Mouse (Mus musculus) midbrain, postnatal 0 days (tissue): Measurements from ENCODE around the gene Atp6v1e2. TPM values are rescaled to one million over a fixed set of nuclear protein-coding genes. Genes with fewer than 3 reads are reported as not detected.

ENCODE experiments used
- ATAC-seq: fragments of 200-750 bp; cut with Nextera tagmentation; 2 replicates; pipeline ENCODE4 v1.8.0; 2017; ENCODE audit warnings: moderate number of reproducible peaks, mild to moderate bottlenecking, moderate TSS enrichment, moderate library complexity; ENCODE audit not compliant: low FRiP score
- DNase-seq: peaks from one replicate; pipeline ENCODE4 v3.0.0-alpha.2; 2015; ENCODE audit warnings: low spot score
- H3K27ac ChIP-seq: fragments of 300-500 bp; sonication (generic); 2 replicates; pipeline ENCODE4 v1.5.1; 2014; ENCODE audit warnings: low read depth, mild to moderate bottlenecking, low read length, mixed read lengths
- H3K27me3 ChIP-seq: fragments of 300-500 bp; sonication (generic); 2 replicates; pipeline ENCODE4 v1.6.1; 2014; ENCODE audit warnings: low read length, control low read depth, mixed read lengths; ENCODE audit not compliant: insufficient read depth
- H3K36me3 ChIP-seq: fragments of 300-500 bp; sonication (generic); 2 replicates; pipeline ENCODE4 v1.6.1; 2014; ENCODE audit warnings: low read length, control low read depth, mixed read lengths; ENCODE audit not compliant: insufficient read depth
- H3K4me1 ChIP-seq: fragments of 300-500 bp; sonication (generic); 2 replicates; pipeline ENCODE4 v1.6.1; 2014; ENCODE audit warnings: mild to moderate bottlenecking, control low read depth, antibody characterized with exemption, low read length, mixed read lengths; ENCODE audit not compliant: insufficient read depth
- H3K4me2 ChIP-seq: fragments of 300-500 bp; sonication (generic); 2 replicates; pipeline ENCODE4 v1.6.1; 2014; ENCODE audit warnings: low read depth, mild to moderate bottlenecking, low read length, mixed read lengths; ENCODE audit not compliant: poor library complexity, severe bottlenecking
- H3K4me3 ChIP-seq: fragments of 300-500 bp; sonication (generic); 2 replicates; pipeline ENCODE4 v1.5.1; 2014; ENCODE audit warnings: low read depth, mild to moderate bottlenecking, low read length, moderate library complexity
- H3K9ac ChIP-seq: fragments of 300-500 bp; sonication (generic); replicated peaks from 2 replicates; pipeline ENCODE4 v1.6.1; 2014; ENCODE audit warnings: mild to moderate bottlenecking, low read length, moderate library complexity, mixed read lengths; ENCODE audit not compliant: poor library complexity, severe bottlenecking
- H3K9me3 ChIP-seq: fragments of 300-500 bp; sonication (generic); 2 replicates; pipeline ENCODE4 v1.6.1; 2016; ENCODE audit warnings: low read length, control low read depth
- CTCF ChIP-seq: IDR thresholded peaks from 2 replicates; pipeline ENCODE4 v1.5.1; 2016; ENCODE audit warnings: antibody characterized with exemption, mild to moderate bottlenecking
- WGBS: fragments of 180-500 bp; shearing (Covaris S2); extraction: QIAGEN DNeasy Blood & Tissue Kit; methylation state at CpG from one replicate; pipeline ENCODE4 v1.1.7; 2014; 5-methylcytosine and 5-hydroxymethylcytosine counted together
- polyA plus RNA-seq: library from polyadenylated mRNA; unstranded; fragments of >200 nt; fragmentation: Nextera tagmentation; extraction: Ambion mirVana; gene quantifications from 2 replicates; pipeline ENCODE4 v1.2.1, GENCODE M21; 2015
- total RNA-seq: library from RNA; depleted of rRNA; stranded (reverse); fragments of >200 nt; gene quantifications from 2 replicates; pipeline ENCODE4 v1.2.3, GENCODE M21; 2014

Atp6v1e2 gene
- total and polyA plus RNA-seq, 2 experiments from 2014 or later, result not detected

- H3K9ac ChIP-seq, result no peak overlapping the region
- no peak overlapping the region for H3K4me3 ChIP-seq
- 100% methylated on average over 2 of the region's 2 CpGs for WGBS
- H3K9me3 ChIP-seq, result no peaks in the 10 kb centered on the region
- no peak for ATAC-seq
- no peaks in the 10 kb centered on the region; the same call in 1 of the 2 replicates for H3K4me1 ChIP-seq
- no peak overlapping the region for H3K4me2 ChIP-seq
- H3K27ac ChIP-seq, result no peak overlapping the region
- no peak for TF ChIP-seq CTCF
- no peak for DNase-seq
- no peaks in the 10 kb centered on the region for H3K27me3 ChIP-seq
- no peaks in the 10 kb centered on the region; the same call in 1 of the 2 replicates for H3K36me3 ChIP-seq
These were observed 25.4 kb upstream of the Atp6v1e2 start for GRCm38 (mm10) chr17:86973097-86973496.

- ATAC-seq (no peak), DNase-seq (no peak)
- Histone ChIP-seq H3K4me3 (no peak overlapping the region), H3K27me3 (no peaks in the 10 kb centered on the region), H3K36me3 (no peaks in the 10 kb centered on the region; the same call in 1 of the 2 replicates), H3K4me2 (no peak overlapping the region), H3K9ac (no peak overlapping the region), H3K27ac (no peak overlapping the region), H3K4me1 (no peaks in the 10 kb centered on the region; the same call in 1 of the 2 replicates), H3K9me3 (no peaks in the 10 kb centered on the region)
- 95% methylated on average over 7 of the region's 7 CpGs for WGBS
- no peak for TF ChIP-seq CTCF
These were observed 24.2 kb upstream of the Atp6v1e2 start for GRCm38 (mm10) chr17:86971860-86972259.

- no peak for DNase-seq
- no peak for ATAC-seq
- no peaks in the 10 kb centered on the region for H3K9me3 ChIP-seq
- no peaks in the 10 kb centered on the region for H3K27me3 ChIP-seq
- H3K4me3 ChIP-seq, result no peak overlapping the region
- H3K4me1 ChIP-seq, result no peaks in the 10 kb centered on the region; the same call in 1 of the 2 replicates
- H3K27ac ChIP-seq, result no peak overlapping the region
- no peaks in the 10 kb centered on the region; the same call in 1 of the 2 replicates for H3K36me3 ChIP-seq
- TF ChIP-seq CTCF, result no peak
- WGBS, result 70% methylated on average over 5 of the region's 5 CpGs
- H3K9ac ChIP-seq, result no peak overlapping the region
- no peak overlapping the region for H3K4me2 ChIP-seq
These were observed 23.3 kb upstream of the Atp6v1e2 start for GRCm38 (mm10) chr17:86971036-86971435.

- Histone ChIP-seq H3K4me1 (peaks cover under 1% of the 10 kb centered on the region; the same call in 1 of the 2 replicates), H3K27me3 (no peaks in the 10 kb centered on the region), H3K9me3 (no peaks in the 10 kb centered on the region), H3K9ac (no peak overlapping the region), H3K4me2 (no peak overlapping the region), H3K4me3 (no peak overlapping the region), H3K27ac (no peak overlapping the region), H3K36me3 (no peaks in the 10 kb centered on the region; the same call in 1 of the 2 replicates)
- TF ChIP-seq CTCF, result no peak
- no peak for ATAC-seq
- no peak for DNase-seq
- WGBS, result 91% methylated on average over 15 of the region's 15 CpGs
These were observed 22.5 kb upstream of the Atp6v1e2 start for GRCm38 (mm10) chr17:86970026-86970750.

- WGBS, result 48% methylated on average over 5 of the region's 5 CpGs
- Histone ChIP-seq H3K9ac (no peak overlapping the region), H3K4me2 (no peak overlapping the region), H3K27me3 (no peaks in the 10 kb centered on the region), H3K4me1 (peaks cover 6% of the 10 kb centered on the region; the same call in 1 of the 2 replicates), H3K36me3 (no peaks in the 10 kb centered on the region; the same call in 1 of the 2 replicates), H3K9me3 (no peaks in the 10 kb centered on the region), H3K27ac (no peak overlapping the region), H3K4me3 (no peak overlapping the region)
- DNase-seq (no peak), ATAC-seq (no peak)
- no peak for TF ChIP-seq CTCF
These were observed 21.9 kb upstream of the Atp6v1e2 start for GRCm38 (mm10) chr17:86969582-86969981.

- H3K36me3 ChIP-seq, result no peaks in the 10 kb centered on the region; the same call in 1 of the 2 replicates
- no peak for TF ChIP-seq CTCF
- H3K4me1 ChIP-seq, result peaks cover 6% of the 10 kb centered on the region; the same call in 1 of the 2 replicates
- DNase-seq (no peak), ATAC-seq (no peak)
- no peak overlapping the region for H3K27ac ChIP-seq
- WGBS, result 93% methylated on average over 5 of the region's 5 CpGs
- H3K4me2 ChIP-seq, result no peak overlapping the region
- H3K9ac ChIP-seq, result no peak overlapping the region
- no peaks in the 10 kb centered on the region for H3K9me3 ChIP-seq
- H3K27me3 ChIP-seq, result no peaks in the 10 kb centered on the region
- H3K4me3 ChIP-seq, result no peak overlapping the region
These were observed 20.9 kb upstream of the Atp6v1e2 start for GRCm38 (mm10) chr17:86968581-86968980.
